Mouse (Mus musculus): ENCODE data around the gene Cd248. TPM values are rescaled to one million over a fixed set of nuclear protein-coding genes. Genes with fewer than 3 reads are reported as not detected.

Cd248 gene
- polyA plus RNA-seq, 1 experiment from 2014 or later = 69.8 TPM

DNA sequence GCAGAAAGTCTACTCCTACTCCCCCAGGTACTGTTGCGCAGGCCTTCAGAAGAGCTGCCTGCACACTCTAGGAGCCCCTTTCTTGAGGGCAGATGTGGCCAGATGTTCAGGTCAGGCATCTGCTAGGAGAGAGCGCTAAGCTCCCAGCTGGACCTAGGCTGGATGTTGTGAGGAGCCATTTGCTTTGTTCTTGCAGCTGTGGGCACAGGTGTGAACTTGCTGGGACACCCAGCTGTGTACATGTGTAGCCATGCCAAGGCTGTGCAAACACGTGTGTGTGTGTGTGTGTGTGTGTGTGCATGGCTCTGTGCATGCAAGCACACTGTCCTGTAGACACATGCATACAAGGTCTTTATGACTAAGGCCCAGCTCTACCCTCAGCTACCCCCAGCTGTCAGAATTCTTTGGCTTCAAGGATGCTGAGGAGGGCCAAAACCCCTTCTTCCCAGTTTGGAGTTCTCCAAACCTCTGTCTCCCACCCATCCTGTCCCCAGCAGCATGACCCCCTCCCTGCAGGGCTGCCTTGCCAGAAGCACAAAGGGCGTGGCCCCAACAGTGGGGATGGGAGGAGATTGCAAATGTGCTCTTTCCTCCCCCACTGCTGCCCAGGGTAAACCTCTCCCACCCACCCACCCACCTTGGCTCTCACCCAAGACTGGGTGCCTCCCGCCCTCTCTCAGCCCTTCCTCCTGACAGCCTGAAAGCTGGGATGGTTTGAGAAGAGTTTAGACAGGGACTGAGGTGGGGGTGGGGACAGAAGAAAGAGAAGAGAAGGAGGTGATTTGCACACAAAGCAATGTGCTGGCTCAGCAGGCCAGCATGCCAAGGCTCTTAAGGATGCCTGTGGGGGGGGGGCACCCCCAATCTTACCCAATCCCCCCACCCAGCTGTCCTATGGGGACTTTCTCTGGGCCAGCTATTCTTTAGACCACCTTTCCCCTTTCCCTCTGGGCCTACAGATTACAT lies 7.2 kb upstream of the Cd248 start:
- Histone ChIP-seq H3K36me3 (ENCODE audit: control insufficient read depth, insufficient read depth, low read length) (no peaks in the 10 kb centered on the region), H3K27me3 (ENCODE audit: control insufficient read depth, insufficient read depth, low read length) (no peaks in the 10 kb centered on the region), H3K9ac (ENCODE audit: low read length) (peak overlapping the region; percentile 40), H3K27ac (ENCODE audit: low read length) (peak overlapping the region; percentile 56), H3K4me2 (ENCODE audit: low read depth, low read length) (no peak overlapping the region), H3K4me1 (ENCODE audit: control insufficient read depth, insufficient read depth, low read length) (peaks cover 48% of the 10 kb centered on the region), H3K4me3 (replicated peaks; ENCODE audit: low read length) (no peak overlapping the region), H3K9me3 (replicated peaks; ENCODE audit: control insufficient read depth, low read length) (no peaks in the 10 kb centered on the region)
- WGBS = 30% methylated on average over 5 of the region's 5 CpGs
- ATAC-seq (ENCODE audit: insufficient read depth, low FRiP score) = peak; percentile 45

DNA sequence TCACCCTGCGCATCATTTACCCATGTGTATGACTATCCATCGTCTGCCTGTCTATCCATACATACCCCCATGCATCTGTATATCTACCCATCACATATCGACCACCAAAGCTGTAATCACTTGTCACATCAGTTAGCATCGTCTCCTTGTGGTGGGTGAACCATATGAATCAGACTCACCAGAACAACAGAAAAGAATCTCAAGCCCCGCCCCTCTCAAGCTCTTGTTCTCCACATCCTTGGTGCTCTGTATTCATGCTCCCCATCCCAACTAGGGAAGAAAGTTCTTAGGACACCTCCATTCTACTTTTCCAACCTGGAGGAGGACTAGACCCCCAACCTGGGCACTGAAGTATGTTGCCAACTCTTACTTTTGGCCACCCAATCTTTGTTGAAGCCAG lies 5.8 kb upstream of the Cd248 start:
- Histone ChIP-seq H3K9me3 (replicated peaks; ENCODE audit: control insufficient read depth, low read length) (no peaks in the 10 kb centered on the region), H3K4me3 (replicated peaks; ENCODE audit: low read length) (no peak overlapping the region), H3K36me3 (ENCODE audit: control insufficient read depth, insufficient read depth, low read length) (no peaks in the 10 kb centered on the region), H3K27ac (ENCODE audit: low read length) (no peak overlapping the region), H3K27me3 (ENCODE audit: control insufficient read depth, insufficient read depth, low read length) (no peaks in the 10 kb centered on the region), H3K4me2 (ENCODE audit: low read depth, low read length) (no peak overlapping the region), H3K4me1 (ENCODE audit: control insufficient read depth, insufficient read depth, low read length) (peaks cover 46% of the 10 kb centered on the region), H3K9ac (ENCODE audit: low read length) (no peak overlapping the region)
- WGBS = 86% methylated on average over 5 of the region's 5 CpGs
- no peak for ATAC-seq (ENCODE audit: insufficient read depth, low FRiP score)

DNA sequence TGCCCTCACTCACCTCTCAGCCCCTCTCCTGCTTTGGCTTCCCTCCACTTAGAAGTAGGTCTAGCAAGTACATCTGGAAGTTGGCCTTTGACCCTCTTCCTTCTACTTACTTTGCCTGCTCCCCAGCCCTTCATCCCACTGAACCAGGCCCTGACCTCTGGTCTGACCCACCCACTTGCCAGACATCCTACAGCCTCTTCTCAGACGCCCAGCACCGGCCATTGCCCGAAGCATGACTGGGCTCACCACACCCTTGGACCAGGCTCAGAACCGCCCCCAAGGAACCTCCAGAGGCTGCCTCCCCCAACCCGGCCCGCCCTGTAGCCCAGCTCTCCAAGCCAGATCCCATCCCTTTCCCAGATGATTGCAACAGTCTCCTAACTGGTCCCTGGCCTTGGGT lies 5.4 kb upstream of the Cd248 start:
- Histone ChIP-seq H3K4me1 (ENCODE audit: control insufficient read depth, insufficient read depth, low read length) (peaks cover 50% of the 10 kb centered on the region), H3K4me2 (ENCODE audit: low read depth, low read length) (no peak overlapping the region), H3K9me3 (replicated peaks; ENCODE audit: control insufficient read depth, low read length) (no peaks in the 10 kb centered on the region), H3K4me3 (replicated peaks; ENCODE audit: low read length) (no peak overlapping the region), H3K36me3 (ENCODE audit: control insufficient read depth, insufficient read depth, low read length) (no peaks in the 10 kb centered on the region), H3K27me3 (ENCODE audit: control insufficient read depth, insufficient read depth, low read length) (no peaks in the 10 kb centered on the region), H3K27ac (ENCODE audit: low read length) (no peak overlapping the region), H3K9ac (ENCODE audit: low read length) (no peak overlapping the region)
- 73% methylated on average over 6 of the region's 6 CpGs for WGBS
- ATAC-seq (ENCODE audit: insufficient read depth, low FRiP score) = no peak

DNA sequence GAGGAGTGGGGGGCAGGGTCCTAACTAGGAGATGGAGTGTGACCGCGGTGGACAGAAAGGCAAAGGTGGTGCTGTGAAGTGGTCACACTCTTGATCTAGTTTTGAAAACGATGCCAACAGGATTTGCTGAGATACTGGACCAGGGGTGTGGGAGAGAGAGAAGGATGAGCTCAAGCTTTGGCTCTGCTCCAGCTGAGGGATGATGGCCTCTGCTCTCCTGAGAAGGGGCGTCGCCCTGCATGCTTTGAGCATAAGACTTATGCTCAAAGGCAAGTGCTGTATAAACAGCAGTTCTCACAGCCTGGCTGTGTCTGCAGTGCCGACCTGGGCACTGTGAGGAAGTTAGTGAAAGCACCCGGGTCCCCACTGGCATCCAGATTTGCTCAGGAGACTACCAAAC lies 2.8 kb upstream of the Cd248 start:
- ATAC-seq (ENCODE audit: insufficient read depth, low FRiP score) = no peak
- Histone ChIP-seq H3K4me2 (ENCODE audit: low read depth, low read length) (no peak overlapping the region), H3K27ac (ENCODE audit: low read length) (0 out of 2 replicates have a peak overlapping the region, but pooled peaks have one; percentile 25), H3K4me3 (replicated peaks; ENCODE audit: low read length) (no peak overlapping the region), H3K9ac (ENCODE audit: low read length) (no peak overlapping the region), H3K36me3 (ENCODE audit: control insufficient read depth, insufficient read depth, low read length) (no peaks in the 10 kb centered on the region), H3K27me3 (ENCODE audit: control insufficient read depth, insufficient read depth, low read length) (no peaks in the 10 kb centered on the region), H3K9me3 (replicated peaks; ENCODE audit: control insufficient read depth, low read length) (no peaks in the 10 kb centered on the region), H3K4me1 (ENCODE audit: control insufficient read depth, insufficient read depth, low read length) (peaks cover 53% of the 10 kb centered on the region)
- 38% methylated on average over 7 of the region's 7 CpGs for WGBS

DNA sequence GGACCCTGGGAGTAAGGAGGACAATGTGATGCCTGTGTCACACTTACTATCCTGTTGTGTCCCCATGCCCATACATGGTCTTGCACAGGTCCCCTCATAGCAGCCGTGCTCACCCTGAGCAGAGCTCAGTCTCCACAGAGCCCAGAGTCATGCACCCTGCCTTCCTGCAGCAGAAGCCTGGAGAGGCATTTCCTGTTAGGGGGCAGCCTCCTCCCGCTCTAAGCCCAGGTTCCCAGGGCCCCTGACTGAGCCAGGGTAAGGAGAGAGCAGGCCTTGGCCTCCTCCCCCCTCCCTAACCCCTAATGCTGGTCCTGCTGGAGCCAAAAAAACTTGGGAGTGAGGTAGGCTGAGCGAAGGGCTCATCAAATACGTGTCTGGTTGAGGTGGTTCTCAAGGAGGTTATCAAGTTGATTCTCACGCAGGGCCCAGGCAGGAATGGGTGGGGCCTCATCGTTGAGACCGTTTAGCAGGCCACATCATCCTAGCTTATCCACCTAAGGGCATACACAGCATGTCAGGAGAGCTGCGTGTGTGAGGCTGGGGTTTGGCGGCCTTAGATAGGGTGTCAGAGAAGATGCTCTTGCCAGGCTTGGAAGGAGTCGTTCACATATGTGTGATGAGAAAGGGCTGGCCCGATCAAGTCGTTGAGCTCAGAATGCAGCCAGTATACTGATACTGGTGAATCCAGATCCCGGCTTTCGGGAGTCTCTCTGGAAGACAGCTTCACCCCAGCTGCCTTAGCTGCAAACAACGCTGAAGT lies 658 bp upstream of the Cd248 start:
- Histone ChIP-seq H3K4me3 (replicated peaks; ENCODE audit: low read length) (peak overlapping the region; percentile 69), H3K9me3 (replicated peaks; ENCODE audit: control insufficient read depth, low read length) (no peaks in the 10 kb centered on the region), H3K4me2 (ENCODE audit: low read depth, low read length) (peak overlapping the region; percentile 77), H3K4me1 (ENCODE audit: control insufficient read depth, insufficient read depth, low read length) (peaks cover 44% of the 10 kb centered on the region), H3K27ac (ENCODE audit: low read length) (peak overlapping the region; percentile 97), H3K27me3 (ENCODE audit: control insufficient read depth, insufficient read depth, low read length) (no peaks in the 10 kb centered on the region), H3K36me3 (ENCODE audit: control insufficient read depth, insufficient read depth, low read length) (no peaks in the 10 kb centered on the region), H3K9ac (ENCODE audit: low read length) (peak overlapping the region; percentile 87)
- WGBS = 6% methylated on average over 15 of the region's 15 CpGs
- 0 out of 2 replicates have a peak, but pooled peaks have one; percentile 1 for ATAC-seq (ENCODE audit: insufficient read depth, low FRiP score)

DNA sequence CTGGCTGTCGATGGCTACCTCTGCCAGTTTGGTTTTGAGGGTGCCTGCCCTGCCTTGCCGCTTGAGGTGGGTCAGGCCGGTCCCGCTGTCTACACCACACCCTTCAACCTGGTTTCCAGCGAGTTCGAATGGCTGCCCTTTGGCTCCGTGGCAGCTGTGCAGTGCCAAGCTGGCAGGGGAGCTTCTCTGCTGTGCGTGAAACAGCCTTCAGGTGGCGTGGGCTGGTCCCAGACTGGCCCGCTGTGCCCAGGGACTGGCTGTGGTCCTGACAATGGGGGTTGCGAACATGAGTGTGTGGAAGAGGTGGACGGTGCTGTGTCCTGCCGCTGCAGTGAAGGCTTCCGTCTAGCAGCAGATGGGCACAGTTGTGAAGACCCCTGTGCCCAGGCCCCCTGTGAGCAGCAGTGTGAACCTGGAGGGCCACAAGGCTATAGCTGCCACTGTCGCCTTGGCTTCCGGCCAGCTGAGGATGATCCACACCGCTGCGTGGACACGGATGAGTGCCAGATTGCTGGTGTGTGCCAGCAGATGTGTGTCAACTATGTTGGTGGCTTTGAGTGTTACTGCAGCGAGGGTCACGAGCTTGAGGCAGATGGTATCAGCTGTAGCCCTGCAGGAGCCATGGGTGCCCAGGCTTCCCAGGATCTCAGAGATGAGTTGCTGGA lies 824 bp downstream of the Cd248 start:
- peaks cover 50% of the 10 kb centered on the region for H3K4me1 ChIP-seq (ENCODE audit: control insufficient read depth, insufficient read depth, low read length)
- 32% methylated on average over 21 of the region's 21 CpGs for WGBS

DNA sequence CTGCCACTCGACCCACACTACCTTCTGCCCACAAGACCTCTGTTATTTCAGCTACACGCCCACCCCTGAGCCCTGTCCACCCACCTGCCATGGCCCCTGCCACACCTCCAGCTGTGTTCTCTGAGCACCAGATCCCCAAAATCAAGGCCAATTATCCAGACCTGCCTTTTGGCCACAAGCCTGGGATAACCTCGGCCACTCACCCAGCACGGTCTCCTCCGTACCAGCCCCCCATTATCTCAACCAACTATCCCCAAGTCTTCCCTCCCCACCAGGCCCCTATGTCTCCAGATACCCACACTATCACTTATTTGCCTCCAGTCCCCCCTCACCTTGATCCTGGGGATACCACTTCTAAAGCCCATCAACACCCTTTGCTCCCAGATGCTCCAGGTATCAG lies 1.6 kb downstream of the Cd248 start:
- H3K27ac ChIP-seq (ENCODE audit: low read length) = no peak overlapping the region
- no peaks in the 10 kb centered on the region for H3K36me3 ChIP-seq (ENCODE audit: control insufficient read depth, insufficient read depth, low read length)
- H3K4me2 ChIP-seq (ENCODE audit: low read depth, low read length) = peak overlapping the region; percentile 77
- H3K4me1 ChIP-seq (ENCODE audit: control insufficient read depth, insufficient read depth, low read length) = peaks cover 50% of the 10 kb centered on the region
- H3K4me3 ChIP-seq (replicated peaks; ENCODE audit: low read length) = peak overlapping the region; percentile 69
- H3K27me3 ChIP-seq (ENCODE audit: control insufficient read depth, insufficient read depth, low read length) = no peaks in the 10 kb centered on the region
- ATAC-seq (ENCODE audit: insufficient read depth, low FRiP score) = no peak
- H3K9me3 ChIP-seq (replicated peaks; ENCODE audit: control insufficient read depth, low read length) = no peaks in the 10 kb centered on the region
- H3K9ac ChIP-seq (ENCODE audit: low read length) = peak overlapping the region; percentile 87
- whole genome bisulfite sequencing = 72% methylated on average over 5 of the region's 5 CpGs

More for the DNA sequence above, 824 bp downstream of the Cd248 start:
- ATAC-seq (ENCODE audit: insufficient read depth, low FRiP score) = no peak
- H3K9me3 ChIP-seq (replicated peaks; ENCODE audit: control insufficient read depth, low read length) = no peaks in the 10 kb centered on the region
- H3K4me2 ChIP-seq (ENCODE audit: low read depth, low read length) = peak overlapping the region; percentile 77
- H3K36me3 ChIP-seq (ENCODE audit: control insufficient read depth, insufficient read depth, low read length) = no peaks in the 10 kb centered on the region
- H3K27me3 ChIP-seq (ENCODE audit: control insufficient read depth, insufficient read depth, low read length) = no peaks in the 10 kb centered on the region
- peak overlapping the region; percentile 87 for H3K9ac ChIP-seq (ENCODE audit: low read length)
- peak overlapping the region; percentile 69 for H3K4me3 ChIP-seq (replicated peaks; ENCODE audit: low read length)
- peak overlapping the region; percentile 97 for H3K27ac ChIP-seq (ENCODE audit: low read length)

DNA sequence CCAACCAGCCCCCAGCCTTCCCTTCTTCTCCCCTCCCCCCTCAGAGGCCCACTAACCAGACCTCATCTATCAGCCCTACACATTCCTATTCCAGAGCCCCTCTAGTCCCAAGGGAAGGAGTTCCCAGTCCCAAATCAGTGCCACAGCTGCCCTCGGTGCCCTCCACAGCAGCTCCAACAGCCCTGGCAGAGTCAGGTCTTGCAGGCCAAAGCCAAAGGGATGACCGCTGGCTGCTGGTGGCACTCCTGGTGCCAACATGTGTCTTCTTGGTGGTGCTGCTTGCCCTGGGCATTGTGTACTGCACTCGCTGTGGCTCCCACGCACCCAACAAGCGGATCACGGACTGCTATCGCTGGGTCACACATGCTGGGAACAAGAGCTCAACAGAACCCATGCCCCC lies 2.1 kb downstream of the Cd248 start:
- Histone ChIP-seq H3K4me1 (ENCODE audit: control insufficient read depth, insufficient read depth, low read length) (peaks cover 46% of the 10 kb centered on the region), H3K27ac (ENCODE audit: low read length) (peak overlapping the region; percentile 89; the same call in 1 of the 2 replicates), H3K9me3 (replicated peaks; ENCODE audit: control insufficient read depth, low read length) (no peaks in the 10 kb centered on the region), H3K4me2 (ENCODE audit: low read depth, low read length) (peak overlapping the region; percentile 77), H3K4me3 (replicated peaks; ENCODE audit: low read length) (peak overlapping the region; percentile 69), H3K27me3 (ENCODE audit: control insufficient read depth, insufficient read depth, low read length) (no peaks in the 10 kb centered on the region), H3K36me3 (ENCODE audit: control insufficient read depth, insufficient read depth, low read length) (no peaks in the 10 kb centered on the region), H3K9ac (ENCODE audit: low read length) (peak overlapping the region; percentile 87)
- ATAC-seq (ENCODE audit: insufficient read depth, low FRiP score) = no peak
- WGBS = 75% methylated on average over 7 of the region's 7 CpGs

Data from stomach, embryonic 16.5 days (tissue).